Mouse (Mus musculus) midbrain, postnatal 0 days (tissue): ENCODE results near the gene Morc3. TPM values are rescaled to one million over a fixed set of nuclear protein-coding genes. Genes with fewer than 3 reads are reported as not detected.
A peak's percentile ranks its signal among the peaks of the same experiment; 100 is the strongest.

Source experiments
- ATAC-seq: fragments of 200-750 bp; cut with Nextera tagmentation; 2 replicates; pipeline ENCODE4 v1.8.0; 2017; ENCODE audit warnings: moderate number of reproducible peaks, mild to moderate bottlenecking, moderate TSS enrichment, moderate library complexity; ENCODE audit not compliant: low FRiP score
- DNase-seq: peaks from one replicate; pipeline ENCODE4 v3.0.0-alpha.2; 2015; ENCODE audit warnings: low spot score
- H3K27ac ChIP-seq: fragments of 300-500 bp; sonication (generic); 2 replicates; pipeline ENCODE4 v1.5.1; 2014; ENCODE audit warnings: low read depth, mild to moderate bottlenecking, low read length, mixed read lengths
- H3K27me3 ChIP-seq: fragments of 300-500 bp; sonication (generic); 2 replicates; pipeline ENCODE4 v1.6.1; 2014; ENCODE audit warnings: low read length, control low read depth, mixed read lengths; ENCODE audit not compliant: insufficient read depth
- H3K36me3 ChIP-seq: fragments of 300-500 bp; sonication (generic); 2 replicates; pipeline ENCODE4 v1.6.1; 2014; ENCODE audit warnings: low read length, control low read depth, mixed read lengths; ENCODE audit not compliant: insufficient read depth
- H3K4me1 ChIP-seq: fragments of 300-500 bp; sonication (generic); 2 replicates; pipeline ENCODE4 v1.6.1; 2014; ENCODE audit warnings: mild to moderate bottlenecking, control low read depth, antibody characterized with exemption, low read length, mixed read lengths; ENCODE audit not compliant: insufficient read depth
- H3K4me2 ChIP-seq: fragments of 300-500 bp; sonication (generic); 2 replicates; pipeline ENCODE4 v1.6.1; 2014; ENCODE audit warnings: low read depth, mild to moderate bottlenecking, low read length, mixed read lengths; ENCODE audit not compliant: poor library complexity, severe bottlenecking
- H3K4me3 ChIP-seq: fragments of 300-500 bp; sonication (generic); 2 replicates; pipeline ENCODE4 v1.5.1; 2014; ENCODE audit warnings: low read depth, mild to moderate bottlenecking, low read length, moderate library complexity
- H3K9ac ChIP-seq: fragments of 300-500 bp; sonication (generic); replicated peaks from 2 replicates; pipeline ENCODE4 v1.6.1; 2014; ENCODE audit warnings: mild to moderate bottlenecking, low read length, moderate library complexity, mixed read lengths; ENCODE audit not compliant: poor library complexity, severe bottlenecking
- H3K9me3 ChIP-seq: fragments of 300-500 bp; sonication (generic); 2 replicates; pipeline ENCODE4 v1.6.1; 2016; ENCODE audit warnings: low read length, control low read depth
- CTCF ChIP-seq: IDR thresholded peaks from 2 replicates; pipeline ENCODE4 v1.5.1; 2016; ENCODE audit warnings: antibody characterized with exemption, mild to moderate bottlenecking
- WGBS: fragments of 180-500 bp; shearing (Covaris S2); extraction: QIAGEN DNeasy Blood & Tissue Kit; methylation state at CpG from one replicate; pipeline ENCODE4 v1.1.7; 2014; 5-methylcytosine and 5-hydroxymethylcytosine counted together
- polyA plus RNA-seq: library from polyadenylated mRNA; unstranded; fragments of >200 nt; fragmentation: Nextera tagmentation; extraction: Ambion mirVana; gene quantifications from 2 replicates; pipeline ENCODE4 v1.2.1, GENCODE M21; 2015
- total RNA-seq: library from RNA; depleted of rRNA; stranded (reverse); fragments of >200 nt; gene quantifications from 2 replicates; pipeline ENCODE4 v1.2.3, GENCODE M21; 2014; rRNA removed

The Morc3 gene
- total RNA-seq (24.4 and 50.2 TPM in 2 replicates), polyA plus RNA-seq (21.7 and 31.8 TPM in 2 replicates)

DNA sequence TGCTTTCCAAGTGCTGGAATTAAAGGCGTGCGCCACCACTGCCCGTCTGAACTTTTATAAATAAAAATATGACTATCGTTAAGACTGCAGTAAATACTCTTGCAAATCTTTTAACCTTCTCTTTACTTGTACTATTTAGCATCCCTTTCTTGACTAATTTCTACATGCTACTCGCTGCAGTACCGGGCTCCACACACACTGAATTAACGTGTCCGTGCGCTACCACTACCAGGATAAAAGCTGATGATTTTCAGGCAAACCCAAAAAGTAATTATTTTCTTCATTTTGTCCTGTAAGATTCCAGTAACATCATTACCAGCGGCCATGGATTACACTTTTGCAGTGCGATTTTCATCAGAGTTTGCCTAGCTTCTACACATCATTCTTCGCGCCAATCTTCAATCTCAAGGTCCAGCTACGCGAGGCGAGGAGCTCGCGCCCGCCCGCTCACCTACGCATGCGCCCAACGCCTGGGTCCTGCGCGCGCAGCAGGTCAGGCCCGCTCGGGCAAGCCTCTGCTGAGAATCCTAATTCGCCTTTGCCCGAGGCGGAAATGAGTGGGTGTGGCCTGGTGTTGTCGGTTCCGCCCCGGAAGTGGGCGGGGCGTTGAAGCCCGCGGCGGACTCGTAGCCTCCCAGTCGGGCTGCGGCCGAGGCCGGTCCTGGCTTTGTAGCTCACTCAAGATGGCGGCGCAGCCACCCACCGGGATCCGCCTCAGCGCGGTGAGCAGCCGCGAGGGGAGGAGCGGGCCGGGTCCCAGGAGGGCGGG lies at the start of gene Morc3:
Gene Morc3 (plus strand): TSS at position 495 of the 769 bp plus-strand sequence.
- peak; percentile 100 for DNase-seq
- 13% methylated on average over 49 of the region's 55 CpGs for WGBS
- Histone ChIP-seq H3K9ac (peak within 1 kb of the TSS; percentile 92), H3K4me1 (peaks cover 6% of the 10 kb centered on the region), H3K27ac (peak within 1 kb of the TSS; percentile 96), H3K4me3 (peak within 1 kb of the TSS; percentile 66), H3K4me2 (peak within 1 kb of the TSS; percentile 76), H3K9me3 (no peaks in the 10 kb centered on the region), H3K27me3 (no peaks in the 10 kb centered on the region; the same call in 1 of the 2 replicates), H3K36me3 (no peaks in the 10 kb centered on the region)
- ATAC-seq: peak; percentile 97
- no peak for TF ChIP-seq CTCF

DNA sequence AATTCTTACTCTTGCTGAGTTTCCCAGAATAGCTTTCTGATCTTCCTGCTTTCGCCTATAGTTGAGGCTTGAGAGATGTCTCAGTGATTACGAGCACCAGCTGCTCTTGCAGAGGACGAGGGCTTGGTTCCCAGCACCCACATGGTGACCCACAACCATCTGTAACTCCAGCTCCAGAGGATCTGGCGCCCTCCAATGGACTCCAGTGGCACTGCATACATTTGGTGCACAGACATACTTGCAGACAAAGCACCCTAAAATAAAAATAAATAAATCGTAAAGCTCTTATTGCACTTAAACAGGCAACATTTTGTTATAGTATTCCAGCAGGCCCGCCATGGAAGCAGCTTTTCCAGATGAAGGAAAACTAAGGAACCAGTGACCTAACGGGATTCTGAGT lies 47.7 kb upstream of the Morc3 start:
- H3K9me3 ChIP-seq: no peaks in the 10 kb centered on the region
- H3K4me1 ChIP-seq: no peaks in the 10 kb centered on the region
- TF ChIP-seq CTCF: peak; percentile 45
- ATAC-seq (no peak), DNase-seq (no peak)
- WGBS: 89% methylated on average over 7 of the region's 7 CpGs
- no peak overlapping the region for H3K9ac ChIP-seq
- H3K4me2 ChIP-seq: no peak overlapping the region
- H3K36me3 ChIP-seq: peaks cover 48% of the 10 kb centered on the region
- H3K27me3 ChIP-seq: no peaks in the 10 kb centered on the region
- H3K27ac ChIP-seq: no peak overlapping the region
- no peak overlapping the region for H3K4me3 ChIP-seq

- H3K9ac ChIP-seq: no peak overlapping the region
- H3K27ac ChIP-seq: no peak overlapping the region
- no peak overlapping the region for H3K4me2 ChIP-seq
- DNase-seq: peak; percentile 87
- no peaks in the 10 kb centered on the region for H3K4me1 ChIP-seq
- ATAC-seq: peak; percentile 85; the same call in 1 of the 2 replicates
- no peaks in the 10 kb centered on the region for H3K9me3 ChIP-seq
- peak; percentile 91 for TF ChIP-seq CTCF
- no peaks in the 10 kb centered on the region for H3K27me3 ChIP-seq
- peaks cover 34% of the 10 kb centered on the region for H3K36me3 ChIP-seq
- WGBS: 2% methylated on average over 9 of the region's 9 CpGs
- no peak overlapping the region for H3K4me3 ChIP-seq
Observed at GRCm38 (mm10) chr16:93785805-93786204, 46.1 kb upstream of the Morc3 start.

- H3K9me3 ChIP-seq: no peaks in the 10 kb centered on the region
- ATAC-seq (no peak), DNase-seq (no peak)
- H3K27ac ChIP-seq: no peak overlapping the region
- no peaks in the 10 kb centered on the region for H3K4me1 ChIP-seq
- no peak overlapping the region for H3K4me2 ChIP-seq
- H3K36me3 ChIP-seq: peaks cover 22% of the 10 kb centered on the region
- H3K4me3 ChIP-seq: no peak overlapping the region
- no peak for TF ChIP-seq CTCF
- H3K27me3 ChIP-seq: no peaks in the 10 kb centered on the region
- H3K9ac ChIP-seq: no peak overlapping the region
- 94% methylated on average over 4 of the region's 4 CpGs for WGBS
Observed at GRCm38 (mm10) chr16:93788388-93788787, 43.5 kb upstream of the Morc3 start.

DNA sequence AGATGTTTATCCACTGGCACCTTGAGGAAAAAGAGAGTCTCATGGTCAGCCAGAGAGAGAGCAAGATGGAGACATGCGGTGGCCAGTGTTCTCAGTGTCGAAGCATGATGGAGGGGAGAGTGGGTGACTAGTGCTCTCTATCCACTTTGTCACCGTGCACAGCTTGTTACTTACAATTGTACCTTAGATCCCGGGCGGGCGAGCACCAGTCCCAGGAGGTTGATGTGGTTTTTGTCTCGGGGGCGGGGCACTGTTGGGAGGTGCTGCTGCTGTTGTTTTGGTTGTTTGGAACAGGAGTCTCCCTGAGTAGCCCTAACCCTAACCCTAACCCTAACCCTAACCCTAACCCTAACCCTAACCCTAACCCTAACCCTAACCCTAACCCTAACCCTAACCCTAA lies 43.0 kb upstream of the Morc3 start:
- Histone ChIP-seq H3K4me2 (no peak overlapping the region), H3K9me3 (no peaks in the 10 kb centered on the region), H3K27ac (no peak overlapping the region), H3K4me3 (no peak overlapping the region), H3K27me3 (no peaks in the 10 kb centered on the region), H3K9ac (no peak overlapping the region), H3K4me1 (no peaks in the 10 kb centered on the region), H3K36me3 (peaks cover 18% of the 10 kb centered on the region)
- DNase-seq (no peak), ATAC-seq (no peak)
- WGBS: 98% methylated on average over 8 of the region's 8 CpGs
- TF ChIP-seq CTCF: no peak

- Histone ChIP-seq H3K9me3 (no peaks in the 10 kb centered on the region), H3K4me3 (no peak overlapping the region), H3K27ac (no peak overlapping the region), H3K4me2 (no peak overlapping the region), H3K4me1 (no peaks in the 10 kb centered on the region), H3K27me3 (no peaks in the 10 kb centered on the region), H3K36me3 (peaks cover 15% of the 10 kb centered on the region), H3K9ac (no peak overlapping the region)
- TF ChIP-seq CTCF: no peak
- WGBS: 33% methylated on average over 5 of the region's 5 CpGs
- no peak for ATAC-seq
- no peak for DNase-seq
Observed at GRCm38 (mm10) chr16:93789971-93790755, 41.8 kb upstream of the Morc3 start.
